Mouse (Mus musculus) heart, embryonic 16.5 days (tissue): Measurements from ENCODE around the gene Lrrc4b. TPM values are rescaled to one million over a fixed set of nuclear protein-coding genes. Genes with fewer than 3 reads are reported as not detected.
A peak's percentile ranks its signal among the peaks of the same experiment; 100 is the strongest.

ENCODE experiments used
- ATAC-seq: fragments of 200-750 bp; cut with Nextera tagmentation; replicated peaks from 2 replicates; pipeline ENCODE4 v1.8.0; 2017; ENCODE audit warnings: moderate number of reproducible peaks; ENCODE audit not compliant: insufficient read depth, low FRiP score; ENCODE audit errors: extremely low read depth
- H3K27ac ChIP-seq: fragments of 300-500 bp; sonication (generic); 2 replicates; pipeline ENCODE4 v1.5.1; 2014; ENCODE audit warnings: mild to moderate bottlenecking, low read length, control low read depth, moderate library complexity
- H3K27me3 ChIP-seq: fragments of 300-500 bp; sonication (generic); 2 replicates; pipeline ENCODE4 v1.6.1; 2014; ENCODE audit warnings: low read length, mixed read lengths; ENCODE audit not compliant: control insufficient read depth, insufficient read depth
- H3K36me3 ChIP-seq: fragments of 300-500 bp; sonication (generic); 2 replicates; pipeline ENCODE4 v1.6.1; 2014; ENCODE audit not compliant: control insufficient read depth, insufficient read depth
- H3K4me1 ChIP-seq: fragments of 300-500 bp; sonication (generic); 2 replicates; pipeline ENCODE4 v1.6.1; 2014; ENCODE audit warnings: low read length, mixed read lengths; ENCODE audit not compliant: control insufficient read depth, insufficient read depth
- H3K4me2 ChIP-seq: fragments of 300-500 bp; sonication (generic); 2 replicates; pipeline ENCODE4 v1.6.1; 2014; ENCODE audit warnings: low read depth, mild to moderate bottlenecking, control low read depth, low read length
- H3K4me3 ChIP-seq: fragments of 300-500 bp; sonication (generic); 2 replicates; pipeline ENCODE4 v1.5.1; 2014; ENCODE audit warnings: mild to moderate bottlenecking, control low read depth, low read length
- H3K9ac ChIP-seq: fragments of 300-500 bp; sonication (generic); 2 replicates; pipeline ENCODE4 v1.6.1; 2014; ENCODE audit warnings: low read length, control low read depth
- H3K9me3 ChIP-seq: fragments of 300-500 bp; sonication (generic); replicated peaks from 2 replicates; pipeline ENCODE4 v1.6.1; 2016; ENCODE audit warnings: low read length; ENCODE audit not compliant: control insufficient read depth
- WGBS: fragments of 180-500 bp; shearing (Covaris S2); extraction: QIAGEN DNeasy Blood & Tissue Kit; methylation state at CpG from one replicate; pipeline ENCODE4 v1.1.7; 2014; 5-methylcytosine and 5-hydroxymethylcytosine counted together
- polyA plus RNA-seq: library from polyadenylated mRNA; unstranded; fragments of >200 nt; fragmentation: Nextera tagmentation; extraction: Ambion mirVana; gene quantifications from 2 replicates; pipeline ENCODE4 v1.2.1, GENCODE M21; 2015

Lrrc4b gene
- polyA plus RNA-seq, 1 experiment from 2014 or later, result 1.2 TPM

- Histone ChIP-seq H3K27ac (peak overlapping the region; percentile 79), H3K9me3 (no peaks in the 10 kb centered on the region), H3K4me2 (peak overlapping the region; percentile 69), H3K27me3 (peaks cover 52% of the 10 kb centered on the region), H3K9ac (peak overlapping the region; percentile 84), H3K4me3 (peak overlapping the region; percentile 62), H3K36me3 (no peaks in the 10 kb centered on the region), H3K4me1 (peaks cover 29% of the 10 kb centered on the region)
- ATAC-seq, result peak; percentile 29
- 0% methylated on average over 14 of the region's 14 CpGs for WGBS
These were observed 12.9 kb downstream of the Lrrc4b start for GRCm38 (mm10) chr7:44441648-44442109.

- WGBS, result 1% methylated on average over 13 of the region's 14 CpGs
- Histone ChIP-seq H3K4me3 (peak overlapping the region; percentile 62), H3K4me2 (peak overlapping the region; percentile 69), H3K4me1 (peaks cover 29% of the 10 kb centered on the region), H3K36me3 (no peaks in the 10 kb centered on the region), H3K27ac (peak overlapping the region; percentile 79), H3K9ac (peak overlapping the region; percentile 84), H3K9me3 (no peaks in the 10 kb centered on the region), H3K27me3 (peaks cover 52% of the 10 kb centered on the region)
- ATAC-seq, result no peak; the same call in 1 of the 2 replicates
These were observed 13.6 kb downstream of the Lrrc4b start for GRCm38 (mm10) chr7:44442407-44442821.

GRCm38 (mm10) chr7:44443268-44444173 lies 14.7 kb downstream of the Lrrc4b start:
- peaks cover 29% of the 10 kb centered on the region for H3K4me1 ChIP-seq

GRCm38 (mm10) chr7:44444886-44445527 lies 16.2 kb downstream of the Lrrc4b start:
- no peaks in the 10 kb centered on the region for H3K36me3 ChIP-seq
- H3K4me1 ChIP-seq, result peaks cover 29% of the 10 kb centered on the region
- WGBS, result 17% methylated on average over 29 of the region's 29 CpGs
- peak overlapping the region; percentile 35 for H3K4me2 ChIP-seq
- H3K27me3 ChIP-seq, result peaks cover 49% of the 10 kb centered on the region
- H3K4me3 ChIP-seq, result peak overlapping the region; percentile 5; the same call in 1 of the 2 replicates
- no peak overlapping the region for H3K27ac ChIP-seq
- ATAC-seq, result no peak
- H3K9ac ChIP-seq, result peak overlapping the region; percentile 35; the same call in 1 of the 2 replicates
- H3K9me3 ChIP-seq, result no peaks in the 10 kb centered on the region

More at GRCm38 (mm10) chr7:44443268-44444173, 14.7 kb downstream of the Lrrc4b start:
- H3K27ac ChIP-seq, result peak overlapping the region; percentile 79
- ATAC-seq, result peak; percentile 37
- WGBS, result 11% methylated on average over 20 of the region's 20 CpGs
- H3K9me3 ChIP-seq, result no peaks in the 10 kb centered on the region
- H3K4me3 ChIP-seq, result peak overlapping the region; percentile 62
- H3K9ac ChIP-seq, result peak overlapping the region; percentile 84
- H3K36me3 ChIP-seq, result no peaks in the 10 kb centered on the region
- peak overlapping the region; percentile 69 for H3K4me2 ChIP-seq
- peaks cover 51% of the 10 kb centered on the region for H3K27me3 ChIP-seq

- H3K4me3 ChIP-seq, result no peak overlapping the region
These were observed 16.7 kb downstream of the Lrrc4b start for GRCm38 (mm10) chr7:44445528-44445923.

GRCm38 (mm10) chr7:44446070-44446855 lies 17.4 kb downstream of the Lrrc4b start:
- Histone ChIP-seq H3K4me3 (no peak overlapping the region), H3K27ac (0 out of 2 replicates have a peak overlapping the region, but pooled peaks have one; percentile 16), H3K36me3 (no peaks in the 10 kb centered on the region), H3K9me3 (no peaks in the 10 kb centered on the region), H3K4me2 (peak overlapping the region; percentile 19; the same call in 1 of the 2 replicates), H3K4me1 (peaks cover 29% of the 10 kb centered on the region), H3K9ac (no peak overlapping the region; the same call in 1 of the 2 replicates), H3K27me3 (peaks cover 38% of the 10 kb centered on the region)
- 32% methylated on average over 12 of the region's 12 CpGs for WGBS
- 0 out of 2 replicates have a peak, but pooled peaks have one; percentile 28 for ATAC-seq

More at GRCm38 (mm10) chr7:44445528-44445923, 16.7 kb downstream of the Lrrc4b start:
- peaks cover 29% of the 10 kb centered on the region for H3K4me1 ChIP-seq
- H3K9me3 ChIP-seq, result no peaks in the 10 kb centered on the region
- no peak for ATAC-seq
- H3K27me3 ChIP-seq, result peaks cover 45% of the 10 kb centered on the region
- 24% methylated on average over 7 of the region's 7 CpGs for WGBS
- no peak overlapping the region for H3K27ac ChIP-seq
- H3K9ac ChIP-seq, result no peak overlapping the region
- no peaks in the 10 kb centered on the region for H3K36me3 ChIP-seq
- peak overlapping the region; percentile 14 for H3K4me2 ChIP-seq

GRCm38 (mm10) chr7:44453256-44453655 lies 24.4 kb downstream of the Lrrc4b start:
- Histone ChIP-seq H3K4me3 (no peak overlapping the region), H3K4me2 (no peak overlapping the region), H3K9ac (0 out of 2 replicates have a peak overlapping the region, but pooled peaks have one; percentile 18), H3K27ac (no peak overlapping the region), H3K4me1 (peaks cover 7% of the 10 kb centered on the region; the same call in 1 of the 2 replicates), H3K36me3 (peaks cover 7% of the 10 kb centered on the region; the same call in 1 of the 2 replicates), H3K27me3 (no peaks in the 10 kb centered on the region), H3K9me3 (no peaks in the 10 kb centered on the region)
- ATAC-seq, result 0 out of 2 replicates have a peak, but pooled peaks have one; percentile 29
- WGBS, result 13% methylated on average over 3 of the region's 3 CpGs

GRCm38 (mm10) chr7:44456302-44456701 lies 27.5 kb downstream of the Lrrc4b start:
- peaks cover 8% of the 10 kb centered on the region; the same call in 1 of the 2 replicates for H3K36me3 ChIP-seq
- H3K4me2 ChIP-seq, result no peak overlapping the region
- ATAC-seq, result no peak
- H3K9me3 ChIP-seq, result no peaks in the 10 kb centered on the region
- peaks cover 8% of the 10 kb centered on the region for H3K27me3 ChIP-seq
- WGBS, result 86% methylated on average over 1 of the region's 1 CpGs
- no peak overlapping the region for H3K9ac ChIP-seq
- H3K4me3 ChIP-seq, result no peak overlapping the region
- H3K27ac ChIP-seq, result no peak overlapping the region
- H3K4me1 ChIP-seq, result peaks cover 7% of the 10 kb centered on the region; the same call in 1 of the 2 replicates
